Mouse (Mus musculus): ENCODE measurements around the gene Pbxip1.
A peak's percentile ranks its signal among the peaks of the same experiment; 100 is the strongest.
"Not testable (repeated sequence)": the region's sequence is repeated elsewhere in the genome, so short reads cannot be mapped to it uniquely, and the experiment has no call there.

Gene Pbxip1

GRCm38 (mm10) chr3:89410864-89411263 lies 25.6 kb upstream of the Pbxip1 start:
- no peak for DNase-seq

DNA sequence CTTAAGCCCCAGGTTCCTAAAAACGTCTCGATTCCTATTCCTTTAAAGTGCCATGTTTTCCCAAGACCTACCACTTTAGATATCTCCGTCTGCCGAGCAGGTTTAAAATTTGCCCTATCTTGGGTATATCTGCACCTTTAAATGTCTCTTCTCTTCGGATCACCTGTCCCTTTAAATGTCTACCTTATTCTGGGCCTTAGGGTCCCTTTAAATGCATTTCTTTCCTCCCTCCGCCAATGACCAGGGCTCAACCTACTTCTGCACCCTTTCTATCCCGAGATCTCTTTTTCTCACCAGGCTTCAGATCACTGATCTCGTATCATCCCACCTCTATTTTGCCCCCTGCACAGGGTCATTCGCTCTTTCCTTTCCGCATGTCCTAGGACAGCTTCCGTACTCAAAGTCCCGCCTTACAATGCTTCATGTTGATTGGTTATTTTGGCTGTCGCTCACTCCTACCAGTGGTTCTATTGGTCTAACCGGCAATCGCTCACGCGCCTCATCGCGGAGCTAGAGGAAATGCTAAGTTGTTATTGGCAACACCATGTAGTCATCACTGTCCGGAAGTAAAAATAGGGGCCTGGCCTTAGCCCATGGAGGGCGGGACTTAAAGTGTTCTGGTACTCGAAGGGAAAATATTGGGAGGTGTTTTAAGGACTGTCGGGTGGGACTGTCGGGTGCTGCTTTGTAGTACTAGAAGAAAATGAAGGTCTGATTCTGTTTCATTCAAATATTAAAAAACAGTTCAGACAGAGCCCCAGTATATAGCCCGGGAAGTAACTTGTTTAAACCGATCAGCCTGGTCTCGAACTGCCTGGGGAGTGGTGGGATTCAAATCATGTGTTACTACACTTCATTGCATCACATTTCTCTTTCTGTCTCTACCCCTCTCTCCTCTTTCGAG lies 24.8 kb upstream of the Pbxip1 start, which contains the start of gene Flad1:
Gene Flad1 (minus strand): TSS at position 381 of the 904 bp plus-strand sequence.
- peak; percentile 99 for DNase-seq

- no peak for DNase-seq
These were observed 20.3 kb upstream of the Pbxip1 start for GRCm38 (mm10) chr3:89416158-89416557.

GRCm38 (mm10) chr3:89417131-89417530 lies 19.4 kb upstream of the Pbxip1 start:
- no peak for DNase-seq

- no peak for DNase-seq
These were observed 18.7 kb upstream of the Pbxip1 start for GRCm38 (mm10) chr3:89417840-89418169.

DNA sequence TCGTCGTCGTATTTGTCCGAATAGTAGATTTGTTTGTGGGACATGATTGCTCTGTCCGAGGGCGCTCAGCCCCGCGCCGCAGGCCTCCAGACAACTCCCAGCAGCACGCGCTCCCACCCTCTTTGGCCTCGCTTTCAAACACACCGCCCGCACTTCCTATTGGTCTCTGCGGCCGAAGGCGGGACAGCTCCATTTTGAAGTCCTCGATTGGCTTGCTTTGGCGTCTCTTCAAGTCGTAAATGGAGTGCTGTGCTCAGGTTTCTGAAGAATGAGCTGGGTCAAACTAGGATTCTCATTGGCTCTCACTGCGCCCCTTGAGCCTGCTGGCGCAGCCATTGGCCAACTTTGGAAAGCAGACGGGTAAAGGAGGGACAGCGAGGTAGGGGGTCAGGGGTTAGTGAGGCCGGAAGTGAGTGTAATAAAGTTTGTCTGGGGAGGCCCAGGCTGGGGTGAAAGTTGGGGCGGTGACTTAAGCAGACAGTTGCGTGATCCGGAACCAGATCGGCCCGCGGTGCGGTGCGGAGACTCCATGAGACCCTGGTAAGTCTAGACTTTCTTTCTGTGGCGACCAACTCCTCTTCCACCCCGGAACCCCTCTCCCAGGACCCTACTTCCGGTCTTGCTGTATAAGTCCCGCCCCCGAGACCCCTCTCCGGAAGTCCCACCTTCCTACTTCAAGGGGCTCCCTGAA lies 18.2 kb upstream of the Pbxip1 start, which contains the start of the genes Cks1b and Shc1:
Gene Cks1b (minus strand): TSS at position 214 of the 691 bp plus-strand sequence.
Gene Shc1 (plus strand): TSS at position 274 of the 691 bp plus-strand sequence.
- peak; percentile 97 for DNase-seq

DNA sequence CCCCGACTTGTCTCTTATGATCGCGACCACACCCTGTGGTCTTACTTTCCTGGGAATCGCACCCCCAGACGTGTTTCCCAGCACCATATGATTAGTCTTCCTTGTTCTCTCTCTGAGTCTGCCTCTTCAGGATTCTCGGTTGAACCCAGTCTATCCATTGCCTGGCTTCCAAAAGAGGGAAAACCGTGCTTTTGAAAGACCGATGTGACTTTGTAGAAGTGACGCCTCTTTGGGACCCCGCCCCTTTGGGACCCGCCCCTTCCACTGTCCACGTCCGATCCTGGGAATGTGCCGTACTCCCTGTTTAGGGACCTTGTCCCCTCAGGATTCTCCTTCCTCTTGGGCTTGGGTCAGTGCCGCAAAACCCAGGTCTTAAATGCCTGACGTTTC lies 17.6 kb upstream of the Pbxip1 start:
- DNase-seq, result no peak

- DNase-seq, result no peak
These were observed 16.9 kb upstream of the Pbxip1 start for GRCm38 (mm10) chr3:89419571-89419970.

DNA sequence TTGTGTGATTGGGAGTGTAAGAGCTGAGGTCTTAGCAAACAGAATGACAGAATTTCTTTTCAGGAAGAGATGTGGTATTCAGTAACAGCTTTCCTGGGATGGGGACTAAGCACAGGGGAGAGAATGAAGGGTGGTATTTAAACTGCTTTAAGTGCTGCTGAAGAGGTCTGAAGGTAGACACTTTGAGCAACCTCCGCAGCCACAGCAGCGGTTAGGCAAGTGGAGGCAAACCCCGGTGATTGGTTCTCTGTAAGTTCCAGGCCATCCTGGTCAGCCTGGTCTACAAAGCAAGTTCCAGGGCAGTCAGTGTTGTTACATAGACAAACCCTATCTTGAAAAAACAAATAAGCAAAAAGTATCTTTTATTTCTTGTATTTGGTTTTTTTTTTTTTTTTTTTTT lies 16.5 kb upstream of the Pbxip1 start:
- no peak for DNase-seq

DNA sequence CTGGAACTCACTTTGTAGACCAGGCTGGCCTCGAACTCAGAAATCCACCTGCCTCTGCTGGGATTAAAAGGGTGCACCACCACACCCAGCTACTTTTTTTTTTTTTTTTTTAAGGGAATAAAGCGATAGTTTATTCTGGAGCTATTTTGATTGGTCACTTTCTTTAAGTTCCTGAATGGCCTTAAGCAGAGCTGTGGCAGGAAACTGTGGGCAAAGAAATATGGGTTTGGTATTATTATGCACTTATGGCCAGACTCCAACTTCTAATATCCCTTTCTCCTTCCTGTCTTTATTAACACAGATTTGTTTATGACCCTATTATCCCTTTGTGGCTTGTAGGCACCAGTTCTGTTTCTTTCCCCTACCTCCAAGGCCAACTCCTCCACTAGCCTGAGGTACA lies 16.1 kb upstream of the Pbxip1 start:
- no peak for DNase-seq

GRCm38 (mm10) chr3:89421002-89421774 lies 15.3 kb upstream of the Pbxip1 start:
- DNase-seq, result peak; percentile 88

DNA sequence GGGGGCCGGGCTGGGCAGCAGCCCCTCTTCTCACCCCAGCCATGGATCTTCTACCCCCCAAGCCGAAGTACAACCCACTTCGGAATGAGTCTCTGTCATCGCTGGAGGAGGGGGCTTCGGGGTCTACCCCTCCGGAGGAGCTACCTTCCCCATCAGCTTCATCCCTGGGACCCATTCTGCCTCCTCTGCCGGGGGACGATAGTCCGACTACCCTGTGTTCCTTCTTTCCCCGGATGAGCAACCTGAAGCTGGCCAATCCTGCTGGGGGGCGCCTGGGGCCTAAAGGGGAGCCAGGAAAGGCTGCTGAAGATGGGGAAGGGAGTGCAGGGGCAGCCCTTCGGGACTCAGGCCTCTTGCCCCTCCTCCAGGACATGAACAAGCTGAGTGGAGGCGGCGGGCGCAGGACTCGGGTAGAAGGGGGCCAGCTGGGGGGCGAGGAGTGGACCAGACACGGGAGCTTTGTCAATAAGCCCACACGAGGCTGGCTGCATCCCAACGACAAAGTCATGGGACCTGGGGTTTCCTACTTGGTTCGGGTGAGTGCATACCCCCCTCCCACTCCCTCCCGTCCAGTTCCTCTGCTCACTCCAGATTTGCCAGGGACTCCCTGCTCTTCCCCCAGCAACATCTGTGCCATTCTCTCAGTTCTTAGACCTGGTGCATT lies 14.6 kb upstream of the Pbxip1 start:
- DNase-seq, result no peak

DNA sequence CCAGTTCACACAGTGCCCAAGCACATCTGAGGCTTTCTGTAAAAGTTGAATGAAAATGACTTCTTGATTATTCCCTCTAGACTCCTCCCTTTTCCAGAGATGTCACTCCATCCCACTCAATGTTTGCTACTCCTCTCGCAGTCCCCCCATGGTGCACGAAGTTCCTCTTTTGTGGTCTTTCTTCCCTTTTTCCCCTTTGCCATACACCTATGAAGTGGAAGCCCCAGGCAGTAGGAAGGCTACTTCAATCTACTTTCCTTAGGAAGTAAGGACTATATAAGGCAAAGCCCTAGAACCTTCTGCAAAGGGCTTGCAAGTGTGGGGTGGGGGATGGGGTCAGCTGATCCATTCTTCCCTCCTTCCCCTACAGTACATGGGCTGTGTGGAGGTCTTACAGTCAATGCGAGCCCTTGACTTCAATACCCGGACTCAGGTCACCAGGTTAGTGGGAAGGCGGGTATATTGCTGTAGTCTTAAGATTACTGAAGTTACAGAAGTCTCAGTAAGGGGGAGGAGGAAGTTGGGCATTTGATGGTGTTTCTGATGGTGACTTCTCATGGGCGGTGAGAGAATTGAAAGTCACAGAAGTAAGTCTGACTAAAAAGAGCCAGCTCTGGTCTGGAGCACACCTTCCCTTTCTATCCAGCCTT lies 13.8 kb upstream of the Pbxip1 start:
- no peak for DNase-seq

GRCm38 (mm10) chr3:89424416-89425140 lies 11.9 kb upstream of the Pbxip1 start:
- DNase-seq, result no peak

DNA sequence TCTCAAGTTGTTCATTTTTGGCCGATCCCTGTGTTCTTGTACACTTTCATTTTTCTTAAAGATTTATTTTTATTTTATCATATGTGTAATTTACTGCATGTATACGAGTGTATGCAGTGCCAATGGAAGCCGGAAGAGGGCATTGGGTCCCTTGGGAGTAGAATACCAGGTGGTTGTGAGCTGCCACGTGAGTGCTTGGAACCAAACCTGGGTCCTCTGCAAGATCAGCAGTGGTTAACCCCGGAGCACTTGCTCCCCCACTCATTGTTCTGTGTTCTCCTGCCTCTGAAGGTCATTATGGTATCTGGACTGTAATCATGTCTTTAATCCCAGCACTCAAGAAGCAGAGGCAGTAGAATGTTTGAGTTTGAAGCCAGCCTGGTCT lies 11.4 kb upstream of the Pbxip1 start:
- no peak for DNase-seq

DNA sequence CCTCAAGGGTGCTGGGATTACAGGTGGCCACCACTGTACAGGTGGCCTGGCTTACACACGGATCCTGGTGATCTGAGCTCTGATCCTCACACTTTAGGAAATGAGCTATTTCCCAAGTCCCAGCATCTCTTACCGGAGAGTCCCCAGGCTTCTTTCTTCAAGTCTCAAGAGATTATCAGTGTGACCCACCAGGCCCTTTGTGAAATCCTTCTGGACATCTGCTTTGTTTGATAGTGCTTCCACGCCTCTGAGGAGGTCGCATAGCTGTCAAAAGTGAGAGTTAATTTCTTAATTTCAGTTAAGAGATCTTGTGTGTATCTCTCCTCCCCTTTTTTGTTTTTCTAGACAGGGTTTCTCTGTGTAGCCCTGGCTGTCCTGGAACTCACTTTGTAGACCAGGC lies 10.6 kb upstream of the Pbxip1 start:
- no peak for DNase-seq

DNA sequence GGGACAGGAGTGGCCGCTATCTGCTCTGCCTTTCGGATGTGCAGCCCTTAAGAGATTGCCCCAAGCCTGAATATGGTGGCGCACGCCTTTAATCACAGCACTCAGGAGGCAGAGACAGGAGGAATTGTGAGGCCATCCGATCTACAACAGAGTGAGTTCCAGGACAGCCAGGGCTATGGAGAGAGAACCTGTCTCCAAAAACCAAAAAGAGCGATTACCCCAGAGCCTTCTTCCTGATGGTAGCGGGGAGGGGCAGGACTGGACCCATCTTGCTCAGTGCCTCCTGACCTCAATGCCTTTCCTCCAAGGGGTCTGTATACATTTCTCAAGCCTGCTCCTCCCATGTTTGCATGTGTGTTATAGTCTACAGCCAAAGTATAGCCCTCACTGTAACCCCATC lies 7.5 kb upstream of the Pbxip1 start:
- not testable (repeated sequence) for DNase-seq

GRCm38 (mm10) chr3:89430171-89431159 lies 6.0 kb upstream of the Pbxip1 start, which contains the start of gene Pygo2:
Pygo2 (plus strand) TSS chr3:89430214.
- peak; percentile 99 for DNase-seq

DNA sequence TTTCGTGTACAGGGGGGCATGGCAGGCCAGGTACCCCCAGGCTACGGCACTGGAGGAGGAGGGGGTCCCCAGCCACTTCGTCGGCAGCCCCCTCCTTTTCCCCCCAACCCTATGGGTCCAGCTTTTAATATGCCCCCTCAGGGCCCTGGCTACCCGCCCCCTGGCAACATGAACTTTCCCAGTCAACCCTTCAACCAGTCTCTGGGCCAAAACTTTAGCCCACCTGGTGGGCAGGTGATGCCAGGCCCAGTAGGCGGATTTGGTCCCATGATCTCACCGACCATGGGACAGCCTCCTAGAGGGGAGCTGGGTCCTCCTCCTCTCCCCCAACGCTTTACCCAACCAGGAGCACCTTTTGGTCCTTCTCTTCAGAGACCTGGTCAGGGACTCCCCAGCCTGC lies 3.9 kb upstream of the Pbxip1 start:
- DNase-seq, result no peak

- no peak for DNase-seq
These were observed 2.0 kb upstream of the Pbxip1 start for GRCm38 (mm10) chr3:89434532-89434931.

Data from right cerebral cortex, adult 18-20 months (tissue).